18 mouse cellular contexts compared by ENCODE assay signal in genomic region chr5:37960216-37960615, GRCm38 (mm10).
DNase-seq lines count a peak whose midpoint lies in the region; ATAC-seq lines count a peak whose summit lies in the region.
"Had no signal": no experiment of that assay in that cellular context is flagged by ENCODE, and none has a peak within 500 bp of the region (broad histone marks: within the 10 kb centered on the region; RNA-seq: fewer than 3 reads in every experiment).

No protein-coding gene starts in this region.

- ATAC-seq in activated CD4-positive, CD25-positive, alpha-beta regulatory T cell, adult 4 months = no peak
- ATAC-seq: forebrain, postnatal 0 days; midbrain, embryonic 15.5 days had no signal

- DNase-seq in adrenal gland, postnatal 14 days = peak; percentile 18
- DNase-seq in adrenal gland, adult 18-20 months (ENCODE audit: low spot score in 2 of 2) = no peak
- DNase-seq in 3T3-L1 (ENCODE audit: low read depth, low spot score) = peak; percentile 88
- DNase-seq in fibroblast of lung, adult 2 months (ENCODE audit: low read depth) = peak; percentile 76
- DNase-seq in lung, postnatal 10 days = peak; percentile 33
- DNase-seq in spleen, postnatal 10 days (ENCODE audit: low spot score in 2 of 2) = no peak
- no peak for DNase-seq in ovary, postnatal 14 days (ENCODE audit: low spot score)
- DNase-seq: B cell, adult 2 months; cerebellum, adult 11 months; cerebellum, postnatal 14 days; forebrain, postnatal 0 days; heart, adult 11 months; heart, postnatal 14 days; kidney, postnatal 10 days; left cerebral cortex, postnatal 4 days; thymus, postnatal 14 days had no signal

Comparison
In these comparisons a context has a peak if more than half of its experiments do, and no peak if none do; other contexts are left out.
1. DNase-seq: peak in adrenal gland, postnatal 14 days (single experiment), 3T3-L1 (single experiment), fibroblast of lung, adult 2 months (single experiment) and lung, postnatal 10 days (single experiment); none in adrenal gland, adult 18-20 months (0 of 2), spleen, postnatal 10 days (0 of 2) and ovary, postnatal 14 days (single experiment).